15 mouse cellular contexts compared by ENCODE assay signal in genomic region chr3:116368868-116369437, GRCm38 (mm10). TPM values are rescaled to one million over a fixed set of nuclear protein-coding genes. Genes with fewer than 3 reads are reported as not detected.
A peak's percentile ranks its signal among the peaks of the same experiment; 100 is the strongest.
DNase-seq lines count a peak whose midpoint lies in the region; ATAC-seq and TF ChIP-seq lines count a peak whose summit lies in the region.
"Had no signal": no experiment of that assay in that cellular context is flagged by ENCODE, and none has a peak within 500 bp of the region (broad histone marks: within the 10 kb centered on the region; RNA-seq: fewer than 3 reads in every experiment).

No protein-coding gene starts in this region.

- WGBS in kidney, adult 2 months, result 23% methylated on average over 4 of the region's 4 CpGs

- H3K27ac ChIP-seq in kidney, adult 2 months (ENCODE audit: insufficient read depth, low read depth, low read length), result no peak overlapping the region
- H3K27ac ChIP-seq: hindbrain, postnatal 0 days; liver, embryonic 13.5 days had no signal

- CTCF ChIA-PET in Patski (lab: Charles Lee), result interaction anchor here (1.3 to 2.0 kb wide), 3 partner anchors 16 to 54 kb away, joined by 3 to 5 read pairs (median 4); no protein-coding TSS in a partner anchor

- H3K4me1 ChIP-seq in kidney, adult 2 months (ENCODE audit: control insufficient read depth, insufficient read depth, low read length), result no peaks in the 10 kb centered on the region

- peak; percentile 24 for DNase-seq in embryo, embryonic 10.5 days (ENCODE audit: low spot score)
- no peak for DNase-seq in embryo, embryonic 10 days (ENCODE audit: low spot score)
- DNase-seq in kidney, adult 2 months, result peak; percentile 46
- DNase-seq in kidney, adult 11 months, result no peak
- peak; percentile 77 for DNase-seq in Patski (ENCODE audit: low read depth, low spot score)
- peak; percentile 20 for DNase-seq in gastrocnemius, postnatal 25 days
- DNase-seq in liver, result no peak
- DNase-seq in right cerebral cortex, postnatal 36 days (ENCODE audit: low spot score in 2 of 2), result no peak
- DNase-seq: cerebellum, adult 18-20 months; layer of hippocampus, adult 9-11 months; liver, embryonic 13.5 days; lung, postnatal 10 days had no signal

- no peak for TF ChIP-seq POLR2A in kidney, adult 2 months (IDR thresholded peaks at IDR 0.05; ENCODE audit: low read depth, low read length)

- POLR2A ChIA-PET in Patski (lab: Charles Lee), result interaction anchor here (0.6 to 0.7 kb wide), 2 partner anchors 11 to 15 kb away, joined by 3 read pairs; no protein-coding TSS in a partner anchor

- TF ChIP-seq CTCF in kidney, adult 2 months (conservative IDR thresholded peaks at IDR 0.05; ENCODE audit: insufficient read depth, insufficient read length, low read depth, low read length), result no peak
- TF ChIP-seq CTCF in Patski (IDR thresholded peaks at IDR 0.05), result no peak

- H3K4me3 ChIP-seq in kidney, adult 2 months (ENCODE audit: insufficient read depth, low read depth, low read length), result no peak overlapping the region
- H3K4me3 ChIP-seq: liver, embryonic 13.5 days; myocyte had no signal

- no peaks in the 10 kb centered on the region; the same call in 1 of the 2 replicates for H3K27me3 ChIP-seq in kidney, adult 2 months (replicated peaks; ENCODE audit: control insufficient read depth, insufficient read depth, low read length)
- no peaks in the 10 kb centered on the region for H3K27me3 ChIP-seq in Patski
- H3K27me3 ChIP-seq: CH12.LX; liver, embryonic 13.5 days had no signal

- in situ Hi-C loops in Patski (cut with MboI; ENCODE audit: low pct_unique_long_range_greater_than_20kb), result no loop called here

- peak; percentile 58 for ATAC-seq in Patski
- ATAC-seq: hindbrain, postnatal 0 days had no signal

- no peaks in the 10 kb centered on the region for H3K36me3 ChIP-seq in kidney, adult 2 months (ENCODE audit: control insufficient read depth, insufficient read depth, low read length)
- H3K36me3 ChIP-seq: liver, embryonic 13.5 days had no signal

RNA-seq across cellular contexts. Expression of gene Cdc14a, which starts 54.9 kb away (rescaled TPM):
- polyA plus RNA-seq in kidney, adult 2 months (2012; rRNA removed), result 5.3 and 5.5 TPM in 2 replicates
- polyA plus RNA-seq in Patski (2021), result 7.1 TPM
- total RNA-seq in gastrocnemius, postnatal 25 days (2021), result 10 to 100 TPM; 20.8 to 30.2 TPM

Comparison
In these comparisons a context has a peak if more than half of its experiments do, and no peak if none do; other contexts are left out.
1. DNase-seq: peak in embryo, embryonic 10.5 days (single experiment), kidney, adult 2 months (single experiment), Patski (single experiment) and gastrocnemius, postnatal 25 days (single experiment); none in embryo, embryonic 10 days (single experiment), kidney, adult 11 months (single experiment), liver (single experiment) and right cerebral cortex, postnatal 36 days (0 of 2).